Mouse (Mus musculus) C2C12 (cell line): ENCODE results near the gene Nsun2.

Experiments
- CEBPB ChIP-seq: IDR thresholded peaks from one replicate; pipeline ENCODE4 v1.6.1; 2011; ENCODE audit warnings: low read depth, mild to moderate bottlenecking, control low read depth, moderate library complexity
- CTCF ChIP-seq: IDR thresholded peaks from one replicate; pipeline ENCODE4 v1.5.1; 2011; ENCODE audit not compliant: control insufficient read depth, insufficient read depth, insufficient read length
- FOSL1 ChIP-seq: IDR thresholded peaks from one replicate; pipeline ENCODE4 v1.8.0; 2011; ENCODE audit warnings: mild to moderate bottlenecking, low read length; ENCODE audit not compliant: poor library complexity, insufficient read depth, severe bottlenecking
- MAX ChIP-seq: IDR thresholded peaks from one replicate; pipeline ENCODE4 v1.6.1; 2011; ENCODE audit warnings: mild to moderate bottlenecking, control low read depth
- MYOD1 ChIP-seq: IDR thresholded peaks from one replicate; pipeline ENCODE4 v1.6.1; 2011; ENCODE audit warnings: low read depth; ENCODE audit not compliant: control insufficient read depth, insufficient read length
- MYOG ChIP-seq: IDR thresholded peaks from one replicate; pipeline ENCODE4 v1.6.1; 2011; ENCODE audit not compliant: control insufficient read depth, insufficient read length; ENCODE audit errors: extremely low read depth
- USF1 ChIP-seq: IDR thresholded peaks from one replicate; pipeline ENCODE4 v1.6.1; 2011; ENCODE audit warnings: low read depth, mild to moderate bottlenecking, control low read depth, moderate library complexity

- no peak for TF ChIP-seq CTCF
- no peak for TF ChIP-seq USF1
- no peak for TF ChIP-seq CEBPB
- TF ChIP-seq MAX, result no peak
- peak; percentile 83 for TF ChIP-seq MYOD1
- no peak for TF ChIP-seq MYOG
- peak; percentile 31 for TF ChIP-seq FOSL1
Observed at GRCm38 (mm10) chr13:69593453-69593852, 59.9 kb downstream of the Nsun2 start.
